Mouse (Mus musculus) 3134 (cell line): ENCODE measurements around the gene Sox3.

Experiments
- DNase-seq: peaks from one replicate; pipeline ENCODE4 v3.0.0-alpha.2; 2011; ENCODE audit warnings: low spot score; ENCODE audit not compliant: insufficient read length; ENCODE audit errors: extremely low read depth

Sox3 gene

DNA sequence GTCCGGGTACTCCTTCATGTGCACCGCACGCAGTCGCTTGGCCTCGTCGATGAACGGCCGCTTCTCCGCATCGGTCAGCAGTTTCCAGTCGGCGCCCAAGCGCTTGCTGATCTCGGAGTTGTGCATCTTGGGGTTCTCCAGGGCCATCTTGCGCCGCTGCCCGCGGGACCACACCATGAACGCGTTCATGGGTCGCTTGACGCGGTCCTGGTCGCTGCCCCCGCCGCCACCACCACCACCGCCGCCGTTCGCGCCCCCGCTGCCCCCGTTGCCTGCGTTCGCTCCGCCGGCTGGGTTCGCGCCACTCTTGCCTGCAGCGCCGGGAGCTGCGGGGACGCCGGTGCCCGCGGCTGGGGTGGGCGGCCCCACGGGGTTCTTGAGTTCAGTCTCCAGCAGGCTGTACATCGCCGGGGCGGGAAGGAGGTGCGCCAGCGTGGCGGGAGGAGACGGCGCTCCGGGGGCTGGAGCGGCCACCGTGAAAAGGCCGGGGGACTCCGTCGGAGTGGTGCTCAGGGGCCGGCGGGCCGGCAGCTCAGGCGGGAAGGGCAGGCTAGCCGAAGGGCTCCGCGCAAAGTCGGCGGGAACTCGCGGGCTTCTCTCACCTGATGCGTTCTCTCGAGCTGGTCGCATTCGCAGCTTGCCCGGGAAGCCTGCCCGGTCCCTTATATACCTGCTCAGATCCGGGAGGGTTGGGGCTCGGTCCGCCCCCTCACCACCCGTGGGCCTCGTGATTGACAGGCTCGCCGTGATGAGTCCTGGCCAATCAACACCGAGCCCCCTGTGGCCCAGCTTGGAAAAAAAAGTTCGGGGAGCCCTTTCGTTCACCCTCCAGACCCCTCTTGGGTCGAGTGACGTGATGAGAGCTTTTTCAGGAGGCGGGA is at the start of gene Sox3:
Gene Sox3, minus strand, starts transcription at position 630 of the 881 bp plus-strand sequence.
- no peak for DNase-seq

DNA sequence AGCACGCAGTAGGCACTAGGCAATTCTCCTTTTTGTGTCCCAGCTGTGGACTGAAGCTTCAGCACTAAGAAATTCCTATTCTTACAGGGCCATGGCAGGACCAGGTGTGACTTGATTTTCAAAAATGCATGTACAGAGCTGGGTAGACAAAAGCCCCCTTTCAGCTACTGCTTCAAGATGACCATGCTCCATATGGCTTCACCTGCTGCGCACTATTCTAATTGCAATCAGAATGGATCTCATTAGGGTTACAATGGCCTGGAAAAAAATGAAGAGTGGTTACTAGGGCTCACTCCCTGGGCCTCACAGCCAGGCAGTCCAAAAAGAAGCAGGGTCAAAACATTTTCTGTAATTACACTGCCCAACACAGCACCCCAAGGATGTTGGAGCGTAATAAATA is 47.0 kb upstream of the Sox3 start:
- DNase-seq = no peak

DNA sequence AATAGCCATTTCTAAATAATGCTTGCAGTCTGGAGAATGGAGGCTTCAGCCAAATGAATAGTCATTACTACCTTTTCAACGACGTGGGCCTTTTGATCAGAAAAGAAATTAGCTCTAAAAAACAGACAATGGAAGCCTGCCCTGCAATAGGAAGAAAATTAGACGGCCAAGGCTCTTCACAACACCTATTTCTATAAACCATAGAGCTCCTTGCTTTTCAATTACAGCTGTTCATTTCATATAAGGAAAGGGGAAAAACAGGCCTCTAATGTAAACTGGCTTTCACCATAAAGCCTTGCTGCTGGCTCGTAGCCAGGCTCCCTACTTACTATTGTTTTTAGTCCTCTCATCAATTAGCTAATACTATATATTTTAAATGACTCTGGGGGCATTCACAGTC is 6.3 kb upstream of the Sox3 start:
- DNase-seq = no peak

GRCm38 (mm10) chrX:60898641-60899040 is 5.4 kb upstream of the Sox3 start:
- no peak for DNase-seq

DNA sequence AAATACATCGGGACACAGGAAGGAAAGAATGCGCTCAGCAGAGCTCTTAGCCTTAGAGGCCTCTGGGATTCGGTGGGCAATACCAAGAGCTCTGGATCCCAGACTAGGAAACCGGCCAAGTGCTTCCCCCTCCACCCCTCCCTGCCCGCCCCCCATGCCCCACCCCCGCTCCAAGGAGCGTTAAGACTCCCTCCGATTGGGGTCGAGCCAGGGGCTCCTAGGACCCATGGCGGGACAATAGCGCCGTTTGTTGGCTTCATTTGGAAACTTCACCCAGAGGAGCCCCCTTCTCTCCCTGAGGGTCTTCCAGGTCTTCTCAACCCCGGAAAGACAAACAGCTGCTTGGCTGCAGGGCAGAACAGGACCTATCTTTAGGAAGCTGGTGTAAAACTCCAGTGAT is 3.1 kb upstream of the Sox3 start:
- no peak for DNase-seq

GRCm38 (mm10) chrX:60895416-60895815 is 2.2 kb upstream of the Sox3 start:
- no peak for DNase-seq

- no peak for DNase-seq
Measured at GRCm38 (mm10) chrX:60893720-60894543, 702 bp upstream of the Sox3 start.

GRCm38 (mm10) chrX:60892098-60892800 is 981 bp downstream of the Sox3 start:
- DNase-seq = no peak

GRCm38 (mm10) chrX:60891329-60892095 is 1.7 kb downstream of the Sox3 start:
- no peak for DNase-seq

- no peak for DNase-seq
Measured at GRCm38 (mm10) chrX:60890651-60891050, 2.6 kb downstream of the Sox3 start.

- no peak for DNase-seq
Measured at GRCm38 (mm10) chrX:60889956-60890485, 3.2 kb downstream of the Sox3 start.
